Mouse (Mus musculus) spleen, postnatal 36 days (tissue): Measurements from ENCODE around the gene Snap23.

Experiments
- DNase-seq, 2 experiments: peaks; one replicate each; pipeline ENCODE4 v3.0.0; 2022; ENCODE audit warnings: low spot score in 2 of 2, mixed read lengths in 1 of 2

Snap23 gene

GRCm38 (mm10) chr2:120578286-120578685, 10.8 kb downstream of the Snap23 start:
- peak; percentile 52 to 64 for DNase-seq

GRCm38 (mm10) chr2:120589759-120590158, 22.3 kb downstream of the Snap23 start:
- no peak for DNase-seq

- no peak for DNase-seq
Observed at GRCm38 (mm10) chr2:120592227-120592626, 24.8 kb downstream of the Snap23 start.

- no peak for DNase-seq
Observed at GRCm38 (mm10) chr2:120597734-120598133, 30.3 kb downstream of the Snap23 start.

GRCm38 (mm10) chr2:120599506-120599905, 32.0 kb downstream of the Snap23 start:
- no peak for DNase-seq

GRCm38 (mm10) chr2:120606021-120606690, 38.7 kb downstream of the Snap23 start:
- DNase-seq = no peak

- peak; percentile 87 for DNase-seq
Observed at GRCm38 (mm10) chr2:120608830-120609723, 41.6 kb downstream of the Snap23 start, which contains the start of the genes Haus2 and Lrrc57. Haus2 (plus strand) TSS chr2:120609383. Lrrc57 (minus strand) TSS chr2:120609520.

GRCm38 (mm10) chr2:120616279-120617163, 49.0 kb downstream of the Snap23 start:
- DNase-seq = no peak

GRCm38 (mm10) chr2:120619538-120619937, 52.1 kb downstream of the Snap23 start:
- no peak for DNase-seq

- DNase-seq = no peak
Observed at GRCm38 (mm10) chr2:120622920-120623319, 55.4 kb downstream of the Snap23 start.

- no peak for DNase-seq
Observed at GRCm38 (mm10) chr2:120628076-120628865, 60.8 kb downstream of the Snap23 start.

- peak; percentile 99 for DNase-seq
Observed at GRCm38 (mm10) chr2:120628886-120629735, 61.6 kb downstream of the Snap23 start, which contains the start of gene Stard9. Stard9 (plus strand) TSS chr2:120629121.

GRCm38 (mm10) chr2:120630246-120630645, 62.8 kb downstream of the Snap23 start:
- DNase-seq = no peak

GRCm38 (mm10) chr2:120630655-120631054, 63.2 kb downstream of the Snap23 start:
- no peak for DNase-seq

GRCm38 (mm10) chr2:120631521-120631920, 64.0 kb downstream of the Snap23 start:
- DNase-seq = no peak

GRCm38 (mm10) chr2:120631957-120632356, 64.5 kb downstream of the Snap23 start:
- peak; percentile 29 to 42 for DNase-seq

- DNase-seq = no peak
Observed at GRCm38 (mm10) chr2:120640835-120641234, 73.4 kb downstream of the Snap23 start.

- DNase-seq = no peak
Observed at GRCm38 (mm10) chr2:120643836-120644235, 76.4 kb downstream of the Snap23 start.

GRCm38 (mm10) chr2:120646777-120647176, 79.3 kb downstream of the Snap23 start:
- no peak for DNase-seq
